Mouse (Mus musculus): ENCODE measurements at regions not wholly inside any gene's neighbourhood (a gene's known extent, or its start where the extent isn't known, plus 50 kb on each side); places are given as distances from the start of the nearest gene placed in this dataset.

- Histone ChIP-seq H3K4me1 (ENCODE audit: control insufficient read depth, insufficient read depth, low read length) (no peaks in the 10 kb centered on the region), H3K4me2 (no peak overlapping the region), H3K27me3 (ENCODE audit: control insufficient read depth, insufficient read depth, low read length) (no peaks in the 10 kb centered on the region), H3K27ac (ENCODE audit: low read depth, low read length) (no peak overlapping the region), H3K4me3 (ENCODE audit: low read depth, low read length) (no peak overlapping the region), H3K36me3 (ENCODE audit: control insufficient read depth, insufficient read depth, low read length) (no peaks in the 10 kb centered on the region), H3K9me3 (replicated peaks; ENCODE audit: control insufficient read depth, low read length) (no peaks in the 10 kb centered on the region), H3K9ac (ENCODE audit: low read depth, low read length) (no peak overlapping the region)
- ATAC-seq (replicated peaks; ENCODE audit: insufficient number of reproducible peaks, low FRiP score, low TSS enrichment): no peak
- WGBS (ENCODE audit: insufficient replicate concordance): 50% methylated on average over 7 of the region's 7 CpGs
These were observed 251.6 kb upstream of the Zfp703 start for GRCm38 (mm10) chr8:26725521-26725920.

GRCm38 (mm10) chr8:26729351-26729750 is 247.8 kb upstream of the Zfp703 start:
- Histone ChIP-seq H3K4me3 (ENCODE audit: low read depth, low read length) (no peak overlapping the region), H3K4me1 (ENCODE audit: control insufficient read depth, insufficient read depth, low read length) (no peaks in the 10 kb centered on the region), H3K9me3 (replicated peaks; ENCODE audit: control insufficient read depth, low read length) (no peaks in the 10 kb centered on the region), H3K9ac (ENCODE audit: low read depth, low read length) (no peak overlapping the region), H3K27ac (ENCODE audit: low read depth, low read length) (no peak overlapping the region), H3K4me2 (no peak overlapping the region), H3K27me3 (ENCODE audit: control insufficient read depth, insufficient read depth, low read length) (no peaks in the 10 kb centered on the region), H3K36me3 (ENCODE audit: control insufficient read depth, insufficient read depth, low read length) (no peaks in the 10 kb centered on the region)
- WGBS (ENCODE audit: insufficient replicate concordance): 63% methylated on average over 5 of the region's 5 CpGs
- ATAC-seq (replicated peaks; ENCODE audit: insufficient number of reproducible peaks, low FRiP score, low TSS enrichment): no peak

GRCm38 (mm10) chr8:26731111-26731510 is 246.0 kb upstream of the Zfp703 start:
- ATAC-seq (replicated peaks; ENCODE audit: insufficient number of reproducible peaks, low FRiP score, low TSS enrichment): no peak
- Histone ChIP-seq H3K9ac (ENCODE audit: low read depth, low read length) (no peak overlapping the region), H3K27ac (ENCODE audit: low read depth, low read length) (no peak overlapping the region), H3K4me3 (ENCODE audit: low read depth, low read length) (no peak overlapping the region), H3K4me1 (ENCODE audit: control insufficient read depth, insufficient read depth, low read length) (no peaks in the 10 kb centered on the region), H3K4me2 (no peak overlapping the region), H3K9me3 (replicated peaks; ENCODE audit: control insufficient read depth, low read length) (no peaks in the 10 kb centered on the region), H3K27me3 (ENCODE audit: control insufficient read depth, insufficient read depth, low read length) (no peaks in the 10 kb centered on the region), H3K36me3 (ENCODE audit: control insufficient read depth, insufficient read depth, low read length) (no peaks in the 10 kb centered on the region)
- WGBS (ENCODE audit: insufficient replicate concordance): 80% methylated on average over 2 of the region's 2 CpGs

- ATAC-seq (replicated peaks; ENCODE audit: insufficient number of reproducible peaks, low FRiP score, low TSS enrichment): no peak
- H3K4me2 ChIP-seq: no peak overlapping the region
- H3K9ac ChIP-seq (ENCODE audit: low read depth, low read length): no peak overlapping the region
- no peaks in the 10 kb centered on the region for H3K9me3 ChIP-seq (replicated peaks; ENCODE audit: control insufficient read depth, low read length)
- H3K36me3 ChIP-seq (ENCODE audit: control insufficient read depth, insufficient read depth, low read length): no peaks in the 10 kb centered on the region
- H3K27me3 ChIP-seq (ENCODE audit: control insufficient read depth, insufficient read depth, low read length): peaks cover 8% of the 10 kb centered on the region; the same call in 1 of the 2 replicates
- WGBS (ENCODE audit: insufficient replicate concordance): 72% methylated on average over 3 of the region's 3 CpGs
- H3K4me3 ChIP-seq (ENCODE audit: low read depth, low read length): no peak overlapping the region
- no peak overlapping the region for H3K27ac ChIP-seq (ENCODE audit: low read depth, low read length)
- no peaks in the 10 kb centered on the region for H3K4me1 ChIP-seq (ENCODE audit: control insufficient read depth, insufficient read depth, low read length)
These were observed 232.7 kb upstream of the Zfp703 start for GRCm38 (mm10) chr8:26744424-26744823.

- no peak for ATAC-seq (replicated peaks; ENCODE audit: insufficient number of reproducible peaks, low FRiP score, low TSS enrichment)
- Histone ChIP-seq H3K9ac (ENCODE audit: low read depth, low read length) (no peak overlapping the region), H3K36me3 (ENCODE audit: control insufficient read depth, insufficient read depth, low read length) (no peaks in the 10 kb centered on the region), H3K27ac (ENCODE audit: low read depth, low read length) (no peak overlapping the region), H3K9me3 (replicated peaks; ENCODE audit: control insufficient read depth, low read length) (no peaks in the 10 kb centered on the region), H3K4me2 (no peak overlapping the region), H3K27me3 (ENCODE audit: control insufficient read depth, insufficient read depth, low read length) (peaks cover 8% of the 10 kb centered on the region; the same call in 1 of the 2 replicates), H3K4me3 (ENCODE audit: low read depth, low read length) (no peak overlapping the region), H3K4me1 (ENCODE audit: control insufficient read depth, insufficient read depth, low read length) (no peaks in the 10 kb centered on the region)
- 68% methylated on average over 3 of the region's 3 CpGs for WGBS (ENCODE audit: insufficient replicate concordance)
These were observed 230.3 kb upstream of the Zfp703 start for GRCm38 (mm10) chr8:26746811-26747210.

- H3K27ac ChIP-seq (ENCODE audit: low read depth, low read length): no peak overlapping the region
- H3K9ac ChIP-seq (ENCODE audit: low read depth, low read length): no peak overlapping the region
- no peak overlapping the region for H3K4me3 ChIP-seq (ENCODE audit: low read depth, low read length)
- H3K27me3 ChIP-seq (ENCODE audit: control insufficient read depth, insufficient read depth, low read length): peaks cover 8% of the 10 kb centered on the region; the same call in 1 of the 2 replicates
- no peaks in the 10 kb centered on the region for H3K36me3 ChIP-seq (ENCODE audit: control insufficient read depth, insufficient read depth, low read length)
- no peak overlapping the region for H3K4me2 ChIP-seq
- no peaks in the 10 kb centered on the region for H3K4me1 ChIP-seq (ENCODE audit: control insufficient read depth, insufficient read depth, low read length)
- no peak for ATAC-seq (replicated peaks; ENCODE audit: insufficient number of reproducible peaks, low FRiP score, low TSS enrichment)
- no peaks in the 10 kb centered on the region for H3K9me3 ChIP-seq (replicated peaks; ENCODE audit: control insufficient read depth, low read length)
- WGBS (ENCODE audit: insufficient replicate concordance): 55% methylated on average over 19 of the region's 19 CpGs
These were observed 229.7 kb upstream of the Zfp703 start for GRCm38 (mm10) chr8:26747241-26747972.

DNA sequence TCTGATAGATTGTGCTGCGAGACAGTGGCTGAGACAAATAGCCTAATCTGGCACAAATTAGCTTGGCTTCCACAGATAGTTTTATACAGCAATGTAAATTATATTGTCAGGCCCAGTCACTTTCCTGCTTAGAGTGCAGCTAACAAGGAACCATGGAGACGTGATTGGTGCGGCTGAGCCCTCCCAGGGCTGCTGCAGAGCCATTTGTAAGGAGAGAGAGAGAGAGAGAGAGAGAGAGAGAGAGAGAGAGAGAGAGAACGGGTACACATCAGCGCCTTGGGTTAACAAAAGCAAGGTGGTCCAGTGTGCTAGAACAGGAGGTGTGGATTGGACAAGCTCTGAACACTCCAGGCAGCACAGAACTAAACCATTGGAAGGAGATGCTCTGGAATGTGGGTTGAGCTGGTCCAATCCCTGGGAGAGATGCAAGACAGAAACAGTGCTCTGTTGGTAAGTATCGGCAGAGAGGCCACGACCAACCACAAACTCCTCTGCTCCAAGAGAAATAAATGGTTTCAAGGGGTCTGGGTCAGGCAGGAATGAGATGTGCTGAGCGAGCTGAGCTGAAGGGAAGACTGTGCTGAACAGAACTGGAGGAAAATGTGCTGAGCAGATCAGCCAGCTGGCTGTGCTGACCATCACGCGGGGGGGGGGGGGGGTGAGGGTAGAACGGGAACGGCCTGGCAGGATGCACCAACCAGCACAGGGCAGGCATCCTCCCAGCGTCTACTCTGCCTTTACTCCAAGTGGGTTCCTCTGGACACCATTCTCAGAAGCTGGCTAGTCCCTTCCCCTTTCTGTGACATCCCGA is 228.8 kb upstream of the Zfp703 start:
- Histone ChIP-seq H3K4me2 (no peak overlapping the region), H3K4me3 (ENCODE audit: low read depth, low read length) (no peak overlapping the region), H3K4me1 (ENCODE audit: control insufficient read depth, insufficient read depth, low read length) (no peaks in the 10 kb centered on the region), H3K27ac (ENCODE audit: low read depth, low read length) (no peak overlapping the region), H3K9me3 (replicated peaks; ENCODE audit: control insufficient read depth, low read length) (no peaks in the 10 kb centered on the region), H3K27me3 (ENCODE audit: control insufficient read depth, insufficient read depth, low read length) (peaks cover 8% of the 10 kb centered on the region; the same call in 1 of the 2 replicates), H3K9ac (ENCODE audit: low read depth, low read length) (no peak overlapping the region), H3K36me3 (ENCODE audit: control insufficient read depth, insufficient read depth, low read length) (no peaks in the 10 kb centered on the region)
- no peak for ATAC-seq (replicated peaks; ENCODE audit: insufficient number of reproducible peaks, low FRiP score, low TSS enrichment)
- 59% methylated on average over 12 of the region's 14 CpGs for WGBS (ENCODE audit: insufficient replicate concordance)

GRCm38 (mm10) chr8:26748972-26749291 is 228.2 kb upstream of the Zfp703 start:
- Histone ChIP-seq H3K9ac (ENCODE audit: low read depth, low read length) (no peak overlapping the region), H3K9me3 (replicated peaks; ENCODE audit: control insufficient read depth, low read length) (no peaks in the 10 kb centered on the region), H3K27ac (ENCODE audit: low read depth, low read length) (no peak overlapping the region), H3K36me3 (ENCODE audit: control insufficient read depth, insufficient read depth, low read length) (no peaks in the 10 kb centered on the region), H3K27me3 (ENCODE audit: control insufficient read depth, insufficient read depth, low read length) (peaks cover 8% of the 10 kb centered on the region; the same call in 1 of the 2 replicates), H3K4me3 (ENCODE audit: low read depth, low read length) (no peak overlapping the region), H3K4me2 (no peak overlapping the region), H3K4me1 (ENCODE audit: control insufficient read depth, insufficient read depth, low read length) (no peaks in the 10 kb centered on the region)
- no peak for ATAC-seq (replicated peaks; ENCODE audit: insufficient number of reproducible peaks, low FRiP score, low TSS enrichment)
- 55% methylated on average over 1 of the region's 1 CpGs for WGBS (ENCODE audit: insufficient replicate concordance)
